Mouse (Mus musculus): Measurements from ENCODE around the gene Plac9a.
"Not testable (repeated sequence)": the region's sequence is repeated elsewhere in the genome, so short reads cannot be mapped to it uniquely, and the experiment has no call there.

Gene Plac9a

DNA sequence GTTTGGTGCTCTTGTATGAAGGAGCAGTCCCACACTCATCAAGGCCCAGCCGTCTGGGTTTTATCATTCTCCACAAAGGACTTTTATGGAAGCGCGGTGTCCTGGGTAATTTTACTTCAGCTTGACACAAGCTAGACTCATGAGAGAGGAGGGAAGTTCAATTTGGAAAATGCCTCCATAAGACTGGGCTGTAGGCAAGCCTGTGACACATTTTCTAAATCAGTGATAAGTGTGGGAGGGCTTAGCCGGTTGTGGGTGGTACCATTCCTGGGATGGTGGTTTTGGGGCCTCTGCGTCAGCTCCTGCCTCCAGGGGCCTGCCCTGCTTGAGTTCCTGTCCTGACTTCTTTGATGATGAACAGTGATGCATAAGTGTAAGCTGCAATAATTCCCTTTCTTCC lies 37.6 kb downstream of the Plac9a start:
- DNase-seq (ENCODE audit: low read depth, low spot score), result no peak

DNA sequence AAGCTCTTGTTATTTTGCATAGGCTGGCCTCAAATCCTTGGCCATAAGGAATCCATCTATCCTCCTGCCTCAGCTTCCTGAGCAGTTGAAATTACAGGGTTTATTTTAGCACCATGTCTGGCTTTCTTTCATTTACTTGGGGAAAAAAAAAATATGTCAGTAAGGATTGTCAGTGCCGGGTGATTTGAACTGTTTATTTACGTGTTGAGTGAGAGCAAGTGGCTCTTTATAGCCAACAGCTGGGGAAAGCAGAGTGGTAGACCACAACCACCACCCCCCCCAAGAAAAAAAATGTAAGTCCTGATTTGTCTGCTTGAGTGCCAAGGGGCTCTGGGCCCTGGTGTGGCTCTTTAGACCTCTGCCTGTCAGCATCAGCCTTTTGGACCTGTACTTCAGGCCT lies 39.2 kb downstream of the Plac9a start:
- no peak for DNase-seq (ENCODE audit: low read depth, low spot score)

DNA sequence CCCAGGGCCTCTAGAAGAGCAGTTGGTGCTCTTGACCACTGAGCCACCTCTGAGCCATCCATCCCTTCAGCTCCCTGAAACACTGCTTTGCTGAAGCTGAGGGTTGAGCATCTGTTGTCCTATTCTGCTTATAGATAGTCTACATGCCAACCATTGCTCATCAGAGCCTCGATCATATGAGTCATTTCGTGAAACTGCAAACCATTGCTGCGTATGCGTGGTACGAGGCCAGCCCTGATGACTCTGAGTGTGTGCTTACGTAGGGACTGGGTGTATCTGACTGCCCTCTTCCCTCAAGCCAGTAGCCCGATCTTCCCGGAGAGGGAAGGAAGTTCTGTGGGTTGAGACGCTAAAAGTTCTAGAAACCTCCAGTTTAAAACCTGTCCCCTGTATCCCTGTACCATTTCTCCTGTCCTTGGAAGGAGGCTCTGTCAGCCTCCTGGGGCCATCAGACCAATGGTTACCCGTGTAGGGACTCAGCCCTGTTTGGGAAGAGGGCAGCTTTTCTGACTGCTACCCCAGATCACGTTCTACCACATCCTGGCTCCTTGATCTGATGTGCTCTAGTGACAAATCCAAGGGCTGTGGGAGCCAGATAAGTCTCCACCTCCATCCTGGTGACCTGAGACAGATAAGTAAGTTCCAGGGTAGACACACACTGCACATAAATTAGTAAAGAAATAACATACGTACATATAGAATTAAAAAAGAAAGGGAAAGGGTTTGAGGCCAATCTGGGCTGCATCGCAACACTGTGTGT lies 40.9 kb downstream of the Plac9a start:
- DNase-seq (ENCODE audit: low read depth, low spot score), result no peak

DNA sequence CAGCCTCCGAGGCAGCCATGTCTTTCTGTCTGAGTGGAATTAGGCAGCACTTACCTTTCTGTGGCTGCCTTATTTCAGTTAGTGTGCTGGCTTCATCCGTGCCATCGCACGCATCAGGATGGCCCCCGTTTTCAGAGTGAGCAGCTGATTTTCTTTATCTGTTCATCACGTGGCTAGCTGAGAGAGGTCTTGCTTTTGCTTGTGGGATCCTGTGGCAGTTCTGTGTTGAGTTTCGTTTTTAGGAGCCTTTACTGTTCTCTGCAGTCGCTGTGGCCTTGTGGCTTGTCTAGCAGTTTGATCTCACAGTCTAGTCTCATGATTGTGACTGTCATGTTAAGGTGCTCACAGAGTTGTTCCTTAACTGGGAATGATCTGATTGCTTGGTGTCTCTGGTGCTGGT lies 45.0 kb downstream of the Plac9a start:
- DNase-seq (ENCODE audit: low read depth, low spot score), result no peak

DNA sequence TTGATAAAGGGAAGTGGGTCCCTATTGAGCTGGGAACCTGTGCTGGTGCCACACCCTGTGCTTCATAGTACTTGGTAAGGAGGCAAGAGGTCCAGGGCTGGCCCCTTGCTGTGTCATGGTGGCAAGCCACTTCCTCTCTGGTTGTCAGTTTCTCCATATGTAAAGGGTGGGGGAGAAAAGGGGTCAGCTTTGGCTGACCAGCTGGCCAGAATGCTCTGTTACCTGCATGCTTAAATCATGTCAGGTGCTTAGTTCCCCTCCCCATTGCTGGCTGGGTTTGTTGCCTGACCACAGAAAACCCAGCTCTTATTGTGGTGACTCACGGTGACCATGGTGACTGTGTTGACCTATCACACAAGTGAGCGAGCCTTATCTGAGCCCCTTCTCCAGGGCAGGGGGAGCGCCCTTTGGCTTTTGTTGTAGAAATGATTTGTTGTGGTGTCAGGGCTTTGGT lies 45.7 kb downstream of the Plac9a start:
- no peak for DNase-seq (ENCODE audit: low read depth, low spot score)

DNA sequence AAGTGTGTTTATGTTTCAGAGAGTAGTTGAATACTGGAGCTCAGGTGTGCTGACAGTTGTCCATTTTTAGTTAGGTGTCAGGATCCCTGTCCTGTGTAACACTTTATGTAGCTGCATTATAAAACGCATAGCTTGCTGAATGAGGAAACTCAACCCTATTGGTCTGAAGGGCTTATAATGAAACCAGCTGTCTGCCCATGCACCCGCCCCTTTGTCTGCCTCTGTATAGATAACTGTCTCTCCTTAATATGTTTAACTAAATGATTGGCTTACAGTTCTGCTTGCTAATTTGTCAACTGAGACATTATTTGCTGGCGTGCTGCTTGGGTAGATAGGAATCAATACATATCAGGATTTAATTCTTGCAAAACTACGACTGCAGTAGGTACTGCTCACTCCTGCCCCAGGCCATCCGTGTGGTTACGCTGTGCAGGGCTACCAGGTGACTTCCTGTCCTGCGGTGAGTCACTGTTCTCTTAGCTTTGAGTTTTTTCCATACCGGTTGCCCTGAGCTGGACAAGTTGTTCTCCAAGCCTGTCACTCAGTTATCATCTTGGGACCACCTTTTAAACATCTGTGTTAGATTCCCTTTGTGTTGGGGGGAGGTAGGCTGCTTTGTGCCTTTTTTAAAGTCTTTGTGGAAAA lies 47.5 kb downstream of the Plac9a start:
- DNase-seq (ENCODE audit: low read depth, low spot score), result no peak

DNA sequence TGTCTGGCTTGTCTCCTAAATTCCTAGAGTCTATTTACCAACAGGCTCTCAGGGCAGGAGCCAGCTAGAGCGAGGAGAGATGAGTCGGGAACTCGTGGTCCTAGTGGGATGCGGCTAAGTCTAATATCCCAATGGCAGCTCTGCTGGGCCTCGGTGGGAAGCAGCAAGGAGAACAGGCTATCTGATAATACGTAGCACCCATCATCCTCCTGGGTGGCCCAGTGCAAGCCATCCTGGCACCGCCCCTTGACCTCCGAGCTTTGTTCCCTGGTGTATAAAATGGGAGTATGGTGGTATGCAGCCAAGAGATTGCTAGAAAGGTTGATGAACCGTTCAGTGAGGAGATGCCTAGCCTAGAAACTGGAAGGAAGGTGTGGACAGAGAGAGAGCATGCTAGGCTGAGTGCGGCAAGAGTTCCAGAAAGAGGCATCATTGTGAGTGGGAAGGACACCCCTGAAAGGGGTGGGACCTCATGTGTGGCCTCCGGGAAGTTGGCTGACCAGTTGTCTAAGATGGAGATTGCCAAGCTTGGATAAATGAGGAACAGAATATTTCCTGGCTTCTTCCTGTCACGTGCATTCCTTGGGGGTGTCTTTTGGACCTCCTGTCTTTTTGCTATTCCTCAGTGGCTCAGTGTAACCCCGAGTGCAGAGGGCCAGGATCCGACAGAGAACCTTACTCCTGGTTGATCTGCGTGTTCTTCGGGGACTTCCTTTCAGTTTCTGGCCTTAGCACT lies 49.0 kb downstream of the Plac9a start:
- no peak for DNase-seq (ENCODE audit: low read depth, low spot score)

DNA sequence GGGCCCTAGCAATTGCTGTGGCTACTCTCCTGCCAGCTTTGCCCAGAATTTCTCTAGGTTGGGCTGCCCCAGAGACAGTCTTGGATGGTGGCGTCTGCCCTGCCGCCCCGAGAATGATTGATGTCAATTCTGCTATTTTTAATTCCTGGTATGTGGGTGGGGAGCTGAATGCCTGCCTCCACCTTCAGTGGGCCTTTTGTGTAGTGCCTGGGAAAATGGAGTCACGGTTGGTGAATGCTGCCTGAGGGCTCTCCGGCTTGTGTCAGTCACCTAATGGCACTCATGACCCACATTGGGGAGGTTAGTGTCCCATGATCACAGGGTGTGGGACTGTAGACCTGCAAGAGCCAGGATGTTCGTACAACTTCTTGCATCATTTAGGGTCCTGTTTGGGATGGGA lies 49.6 kb downstream of the Plac9a start:
- DNase-seq (ENCODE audit: low read depth, low spot score), result no peak

DNA sequence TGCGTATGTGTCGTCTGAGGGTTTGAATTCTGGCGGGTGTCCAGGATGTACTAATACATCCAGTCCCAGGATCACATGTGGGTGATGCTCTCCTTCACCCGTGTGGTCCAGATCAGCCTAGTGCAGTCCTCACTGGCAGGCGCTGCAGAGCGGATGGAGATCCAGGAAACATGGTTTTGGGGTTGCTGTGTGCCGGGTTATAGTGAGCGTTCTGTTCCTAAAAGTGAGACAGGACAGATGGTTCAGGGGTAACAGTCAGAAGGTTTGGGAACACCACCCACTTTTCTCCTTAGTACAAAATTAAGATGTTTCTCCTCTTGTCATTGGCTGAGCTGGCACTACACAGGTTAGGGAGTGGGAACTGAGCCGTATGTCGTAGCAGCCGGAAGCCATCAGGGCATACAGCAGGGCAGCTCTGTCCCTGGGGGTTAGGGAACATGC lies 50.8 kb downstream of the Plac9a start:
- no peak for DNase-seq (ENCODE audit: low read depth, low spot score)

DNA sequence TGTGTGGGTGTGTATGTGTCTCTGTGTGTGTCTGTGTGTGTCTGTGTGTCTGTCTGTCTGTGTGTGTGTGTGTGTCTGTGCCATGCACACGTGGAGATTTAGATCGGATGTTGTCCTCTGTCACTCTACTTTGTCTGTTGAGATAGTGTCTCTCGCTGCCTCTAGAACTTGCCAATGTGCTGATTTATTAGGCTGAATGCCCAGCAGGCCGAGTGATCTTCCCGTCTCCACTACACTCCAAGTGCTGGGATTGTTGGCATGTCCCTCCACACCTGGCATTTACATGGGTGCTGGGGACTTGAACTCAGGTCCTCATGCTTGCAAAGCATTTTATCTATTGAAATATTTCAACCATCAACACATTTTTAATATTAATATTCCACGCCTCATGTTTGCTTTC lies 51.7 kb downstream of the Plac9a start:
- no peak for DNase-seq (ENCODE audit: low read depth, low spot score)

DNA sequence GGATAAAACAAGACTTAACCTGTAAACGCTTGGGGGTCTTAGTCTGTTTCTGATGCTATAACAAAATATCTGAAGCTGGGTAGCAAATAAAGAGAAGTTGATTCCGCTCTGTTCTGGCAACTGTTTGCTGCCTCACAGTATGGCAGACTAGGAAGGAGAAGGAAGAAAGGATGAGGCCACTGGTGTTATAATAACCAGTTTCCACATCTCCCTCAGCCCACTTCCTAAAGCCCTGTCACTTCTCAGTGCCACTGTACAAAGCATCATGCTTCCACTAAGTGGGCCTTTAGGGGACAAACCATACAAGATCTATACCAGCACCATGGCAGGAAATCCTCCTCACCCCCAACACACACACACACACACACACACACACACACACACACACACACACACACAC lies 52.5 kb downstream of the Plac9a start:
- no peak for DNase-seq (ENCODE audit: low read depth, low spot score)

DNA sequence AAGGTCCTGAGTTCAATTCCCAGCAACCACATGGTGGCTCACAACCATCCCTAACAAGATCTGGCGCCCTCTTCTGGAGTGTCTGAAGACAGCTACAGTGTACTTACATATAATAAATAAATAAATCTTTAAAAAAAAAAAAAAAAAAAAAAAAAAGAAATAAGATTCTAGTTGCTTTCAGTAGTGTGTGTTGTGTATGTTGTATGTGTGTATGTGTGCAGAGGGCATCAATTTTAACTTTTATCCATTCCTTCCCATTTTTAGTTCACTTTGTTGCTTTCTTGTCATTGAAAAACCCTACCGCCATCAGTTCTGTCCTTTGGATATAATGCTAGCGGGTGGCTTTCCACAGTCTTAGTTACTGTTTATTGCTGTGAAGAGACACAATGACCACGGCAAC lies 54.2 kb downstream of the Plac9a start:
- DNase-seq (ENCODE audit: low read depth, low spot score), result not testable (repeated sequence)

DNA sequence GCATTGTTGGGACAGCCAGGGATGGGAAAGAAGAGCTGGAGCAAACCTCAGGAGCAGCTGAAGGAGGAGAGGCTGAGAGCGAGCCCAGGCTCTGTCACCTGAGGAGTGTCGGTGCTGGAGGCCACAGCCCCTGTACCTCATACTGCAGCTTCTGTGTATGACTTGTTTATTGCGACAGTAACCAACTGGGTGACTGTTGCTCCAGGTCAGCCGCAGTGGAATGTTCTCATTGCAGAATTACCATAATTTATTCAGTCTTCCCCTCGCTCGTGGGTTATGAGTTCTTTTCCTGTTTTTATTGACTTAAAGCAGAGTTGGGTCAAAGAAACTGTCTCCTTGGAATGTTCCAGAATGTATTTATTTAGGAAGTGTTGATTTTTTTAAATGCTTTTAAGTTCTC lies 54.7 kb downstream of the Plac9a start:
- DNase-seq (ENCODE audit: low read depth, low spot score), result no peak

DNA sequence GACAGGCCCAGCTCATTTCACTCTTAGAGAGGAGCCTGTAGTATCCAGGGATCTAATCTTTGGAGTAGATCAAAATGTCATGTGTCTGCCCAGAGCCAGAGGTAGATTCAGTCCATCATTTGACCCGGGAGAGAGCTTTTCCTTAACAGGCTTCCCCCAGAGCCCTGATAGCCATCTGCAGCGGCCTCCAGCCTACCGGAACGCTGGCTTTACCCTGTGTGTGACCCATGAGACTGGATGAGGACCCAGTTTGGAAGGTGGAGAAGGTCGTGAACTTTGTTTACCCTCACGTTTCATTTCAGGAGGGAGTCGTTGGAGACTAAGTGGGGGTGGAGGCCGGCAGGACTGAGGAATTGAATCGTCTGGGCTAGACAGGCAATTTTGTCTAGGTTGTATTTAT lies 55.2 kb downstream of the Plac9a start:
- no peak for DNase-seq (ENCODE audit: low read depth, low spot score)

DNA sequence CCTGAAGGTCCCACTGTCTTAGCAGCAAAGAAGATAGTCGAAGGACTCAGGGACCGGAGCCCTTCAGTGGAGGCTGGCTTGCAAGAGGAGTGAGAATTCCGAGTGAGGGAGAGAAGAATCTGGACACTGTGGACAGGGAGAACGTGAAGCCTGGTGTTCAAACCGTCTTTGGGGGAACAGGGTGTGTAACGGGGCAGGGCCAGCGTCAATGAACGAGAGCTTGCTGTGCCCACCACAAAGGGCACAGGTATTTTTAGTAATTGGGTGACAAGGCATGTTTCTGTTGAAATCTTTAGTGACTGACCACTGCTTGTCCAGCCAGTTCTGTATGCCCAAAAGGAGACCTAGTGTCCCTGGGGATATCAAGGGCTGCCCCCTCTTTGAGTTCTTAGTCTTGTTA lies 56.4 kb downstream of the Plac9a start:
- DNase-seq (ENCODE audit: low read depth, low spot score), result no peak

DNA sequence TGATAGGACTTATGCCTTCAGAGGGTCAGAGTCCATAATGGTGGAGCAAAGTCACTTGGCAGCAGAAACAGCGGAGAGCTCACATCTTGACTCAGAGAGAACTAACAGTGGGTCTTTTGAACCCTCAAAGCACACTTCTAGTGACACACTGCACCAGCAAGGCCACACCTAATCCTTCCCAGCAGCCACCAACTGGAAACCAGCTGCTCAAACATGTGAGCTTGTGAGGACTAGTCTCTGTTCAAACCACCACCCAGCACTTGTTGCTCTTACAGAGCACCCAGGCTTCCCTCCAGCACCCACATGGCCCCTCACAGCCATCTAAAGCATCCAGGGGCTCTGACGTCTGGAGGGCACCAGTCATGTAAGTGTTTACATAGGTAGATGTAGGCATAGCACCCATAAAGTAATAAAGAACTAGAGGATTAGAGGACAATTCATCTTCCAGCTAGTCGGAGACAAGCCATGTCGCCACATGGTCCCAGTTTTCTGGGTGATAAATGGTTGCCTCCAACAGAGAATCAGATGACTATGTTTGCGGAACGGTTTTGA lies 57.0 kb downstream of the Plac9a start:
- DNase-seq (ENCODE audit: low read depth, low spot score), result no peak

DNA sequence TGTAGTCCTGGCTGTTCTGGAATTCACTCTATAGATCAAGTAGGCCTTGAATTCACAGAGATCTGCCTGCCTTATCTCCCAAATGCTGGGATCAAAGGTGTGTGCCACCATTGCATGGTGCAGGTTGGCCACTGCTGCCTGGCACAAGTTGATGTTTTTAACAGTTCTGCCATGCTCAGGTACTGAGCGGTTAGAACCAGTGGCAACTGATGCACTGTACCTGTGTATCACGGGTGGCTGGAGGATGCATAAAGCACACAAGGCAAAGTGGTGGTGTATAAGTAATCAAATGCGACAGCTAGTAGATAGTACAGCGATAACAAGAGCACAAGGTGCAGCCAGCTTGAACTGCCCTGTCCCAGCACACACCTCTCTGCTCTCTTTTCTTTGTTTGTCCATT lies 58.5 kb downstream of the Plac9a start:
- no peak for DNase-seq (ENCODE audit: low read depth, low spot score)

DNA sequence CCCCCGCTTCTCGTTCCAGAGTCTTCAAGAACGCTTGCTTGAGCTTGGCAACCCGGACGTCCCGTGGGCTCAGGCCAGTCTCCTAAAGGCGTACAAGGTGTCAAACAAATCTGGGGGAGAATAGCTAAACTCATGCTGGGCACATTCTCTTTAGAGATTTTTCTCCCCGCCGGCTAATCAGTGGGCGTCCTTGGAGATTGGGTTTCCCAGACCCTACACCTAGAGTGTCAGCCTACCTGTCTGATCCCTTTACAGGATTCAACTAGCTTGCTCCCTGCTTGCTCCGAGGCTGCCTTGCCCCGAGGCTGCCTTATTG lies 60.3 kb downstream of the Plac9a start:
- DNase-seq (ENCODE audit: low read depth, low spot score), result no peak

DNA sequence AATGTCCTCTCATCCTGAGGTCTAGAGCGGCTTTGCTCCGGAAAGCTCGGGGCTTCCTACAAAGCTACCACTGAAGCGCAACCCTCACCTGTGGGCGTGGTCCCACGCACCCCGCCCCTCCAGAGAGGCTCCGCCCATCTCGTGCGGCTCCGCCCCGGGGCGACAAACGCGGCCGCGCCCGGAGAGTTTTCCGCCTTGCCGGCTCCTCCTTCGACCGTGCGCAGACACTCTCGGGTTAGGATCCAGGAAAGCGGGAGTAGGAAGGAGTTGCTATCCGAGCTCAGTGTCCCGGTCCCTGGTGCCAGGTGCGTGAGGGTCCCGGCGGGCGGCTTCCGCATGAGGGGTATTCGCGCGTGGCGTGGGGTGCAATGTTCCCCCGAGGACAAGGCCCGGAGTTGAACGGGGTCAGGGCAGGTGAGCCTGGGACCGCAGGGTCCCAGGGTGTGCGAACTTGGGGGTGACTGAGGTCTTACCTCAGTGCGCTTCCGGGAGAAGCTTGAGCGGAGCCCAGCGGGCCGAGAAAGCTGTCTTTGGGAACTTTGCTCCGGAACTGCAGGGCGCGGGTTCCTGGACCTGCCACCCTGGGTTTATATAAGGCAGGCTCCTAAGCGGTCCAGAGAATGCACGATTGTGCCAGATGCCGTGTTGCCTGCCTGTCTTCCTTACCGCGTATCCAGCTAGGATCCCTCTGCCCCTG lies 60.8 kb downstream of the Plac9a start, which contains the start of gene Anxa11:
Gene Anxa11, plus strand, starts transcription at position 166 of the 697 bp plus-strand sequence.
- peak; percentile 82 for DNase-seq (ENCODE audit: low read depth, low spot score)

DNA sequence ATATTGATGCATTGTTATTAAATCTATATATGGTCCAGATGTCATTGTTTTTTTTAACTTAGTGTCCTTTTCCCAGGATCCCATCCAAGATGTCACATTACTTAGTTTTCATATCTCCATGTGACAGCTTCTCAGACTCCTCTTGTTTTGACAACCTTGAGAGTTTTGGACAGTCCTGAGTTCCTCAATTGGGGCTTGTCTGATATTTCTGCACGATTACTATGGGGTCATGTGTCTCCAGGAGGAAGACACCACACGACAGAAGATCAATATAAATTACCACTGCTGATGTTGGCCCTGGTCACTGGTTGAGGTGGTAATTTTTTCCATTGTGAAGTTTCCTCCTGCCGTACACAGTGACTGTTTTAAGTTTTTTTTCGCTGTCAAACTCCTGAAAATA lies 61.3 kb downstream of the Plac9a start:
- no peak for DNase-seq (ENCODE audit: low read depth, low spot score)

DNA sequence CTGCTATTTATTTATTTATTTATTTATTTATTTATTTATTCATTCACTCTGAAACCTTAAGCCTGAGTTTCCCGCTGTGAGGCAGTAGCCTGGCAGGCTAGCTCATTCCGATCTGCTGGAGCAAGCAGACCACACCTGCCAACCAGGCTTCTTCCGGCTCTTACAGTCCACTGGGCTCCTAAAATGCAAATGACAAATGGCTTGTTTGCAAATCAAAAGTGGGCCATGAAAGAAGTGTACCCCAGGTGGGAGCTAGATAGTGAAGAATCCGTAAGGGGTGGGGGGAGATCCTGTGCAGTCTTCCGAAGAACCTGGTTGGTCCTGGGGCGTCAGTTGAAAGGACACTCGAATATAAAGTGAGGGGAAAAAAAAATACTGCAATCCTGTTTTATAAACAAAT lies 61.9 kb downstream of the Plac9a start:
- no peak for DNase-seq (ENCODE audit: low read depth, low spot score)

DNA sequence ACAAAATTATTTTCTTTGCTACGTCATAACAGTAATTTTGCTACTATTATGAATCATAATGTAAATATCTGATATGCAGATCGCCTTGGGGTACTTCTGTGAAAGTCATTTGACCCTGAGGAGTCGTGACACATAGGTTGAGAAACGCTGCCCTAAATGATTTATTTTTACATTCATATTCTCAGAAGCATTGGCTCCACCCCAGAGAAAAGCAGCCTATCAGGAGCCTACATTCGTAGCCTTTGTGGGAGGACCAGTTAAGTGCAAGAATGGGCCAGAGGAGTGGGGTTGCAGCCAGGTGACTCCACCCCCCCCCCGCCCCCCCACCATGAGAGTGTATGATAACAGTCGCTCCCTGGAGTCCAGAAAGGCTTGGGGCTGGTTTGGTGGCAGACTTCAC lies 63.1 kb downstream of the Plac9a start:
- no peak for DNase-seq (ENCODE audit: low read depth, low spot score)

Data from WW6 (cell line).